Mouse (Mus musculus) lung, embryonic 14.5 days (tissue): ENCODE data around the gene Gpr108. TPM values are rescaled to one million over a fixed set of nuclear protein-coding genes. Genes with fewer than 3 reads are reported as not detected.

Source experiments
- ATAC-seq: fragments of 200-750 bp; cut with Nextera tagmentation; 2 replicates; pipeline ENCODE4 v1.8.0; 2017; ENCODE audit warnings: mild to moderate bottlenecking, moderate TSS enrichment, moderate library complexity; ENCODE audit not compliant: insufficient read depth
- DNase-seq: peaks from one replicate; pipeline ENCODE4 v3.0.0-alpha.2; 2015
- H3K27ac ChIP-seq: fragments of 300-500 bp; sonication (generic); 2 replicates; pipeline ENCODE4 v1.5.1; 2014; ENCODE audit warnings: low read depth, mild to moderate bottlenecking, moderate library complexity
- H3K27me3 ChIP-seq: fragments of 300-500 bp; sonication (generic); 2 replicates; pipeline ENCODE4 v1.6.1; 2014; ENCODE audit warnings: low read length, control low read depth; ENCODE audit not compliant: insufficient read depth
- H3K36me3 ChIP-seq: fragments of 300-500 bp; sonication (generic); 2 replicates; pipeline ENCODE4 v1.6.1; 2014; ENCODE audit warnings: control low read depth; ENCODE audit not compliant: insufficient read depth
- H3K4me1 ChIP-seq: fragments of 300-500 bp; sonication (generic); 2 replicates; pipeline ENCODE4 v1.6.1; 2014; ENCODE audit warnings: antibody characterized with exemption, control low read depth; ENCODE audit not compliant: insufficient read depth
- H3K4me2 ChIP-seq: fragments of 300-500 bp; sonication (generic); 2 replicates; pipeline ENCODE4 v1.6.1; 2014; ENCODE audit warnings: mild to moderate bottlenecking
- H3K4me3 ChIP-seq: fragments of 300-500 bp; sonication (generic); 2 replicates; pipeline ENCODE4 v1.5.1; 2014; ENCODE audit warnings: low read depth, low read length
- H3K9ac ChIP-seq: fragments of 300-500 bp; sonication (generic); 2 replicates; pipeline ENCODE4 v1.6.1; 2014
- H3K9me3 ChIP-seq: fragments of 300-500 bp; sonication (generic); 2 replicates; pipeline ENCODE4 v1.6.1; 2016; ENCODE audit warnings: low read depth, low read length, control low read depth
- CTCF ChIP-seq: IDR thresholded peaks from 2 replicates; pipeline ENCODE4 v1.5.1; 2016; ENCODE audit warnings: antibody characterized with exemption, low read depth
- WGBS: fragments of 180-500 bp; shearing (Covaris S2); extraction: QIAGEN DNeasy Blood & Tissue Kit; methylation state at CpG from one replicate; pipeline ENCODE4 v1.1.7; 2014; 5-methylcytosine and 5-hydroxymethylcytosine counted together
- microRNA-seq: library from miRNA; unstranded; fragments of <30 nt; microRNA quantifications from one replicate; pipeline ENCODE4, GENCODE M21; 2016; ENCODE audit warnings: borderline number of aligned reads
- polyA plus RNA-seq: library from polyadenylated mRNA; unstranded; fragments of >200 nt; fragmentation: Nextera tagmentation; extraction: Ambion mirVana; gene quantifications from 2 replicates; pipeline ENCODE4 v1.2.1, GENCODE M21; 2014

Gpr108 gene
- polyA plus RNA-seq, 1 experiment from 2014 or later, result 30.8 TPM

DNA sequence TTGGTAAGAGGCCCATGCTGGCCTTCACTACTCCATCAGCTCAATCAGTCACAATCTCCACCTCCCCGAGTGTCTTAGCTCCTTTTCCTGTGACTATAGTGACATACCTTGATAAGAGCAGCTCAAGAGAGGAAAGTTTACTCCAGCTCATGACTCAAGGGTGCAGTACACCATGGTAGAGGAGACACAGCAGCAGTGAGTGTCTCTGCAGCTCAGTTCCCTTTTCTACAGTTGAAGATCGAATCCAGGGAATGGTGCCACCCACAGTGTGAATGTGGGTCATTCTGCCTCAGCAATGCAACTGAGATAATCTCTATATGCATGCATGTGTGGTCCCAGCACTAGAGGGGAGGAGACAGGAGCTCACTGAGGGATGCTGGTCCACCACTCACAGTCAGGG is 62.6 kb downstream of the Gpr108 start:
- Histone ChIP-seq H3K27ac (no peak overlapping the region), H3K4me3 (no peak overlapping the region), H3K4me2 (no peak overlapping the region), H3K36me3 (no peaks in the 10 kb centered on the region), H3K27me3 (no peaks in the 10 kb centered on the region), H3K9me3 (no peaks in the 10 kb centered on the region), H3K9ac (no peak overlapping the region), H3K4me1 (no peaks in the 10 kb centered on the region)
- no peak for ATAC-seq
- DNase-seq, result no peak
- 53% methylated on average over 2 of the region's 2 CpGs for WGBS
- TF ChIP-seq CTCF, result no peak

Small RNA genes lying within 50 kb of the gene (microRNA-seq; reads per million reads assigned to microRNA genes)
- not detected for gene Mir6978

Other genes with a start within 250 kb of the Gpr108 start
- gene Pspn, start 248.4 kb downstream of the Gpr108 start, polyA plus RNA-seq, result 0.46 and 1.0 TPM in 2 replicates
- 53.2 and 60.2 TPM in 2 replicates for gene Gtf2f1, start 237.2 kb downstream of the Gpr108 start, polyA plus RNA-seq
- 0.16 TPM in 1 of 2 replicates, not detected in the other for gene Gm17949, start 237.0 kb downstream of the Gpr108 start, polyA plus RNA-seq
- gene Khsrp, start 216.9 kb downstream of the Gpr108 start, polyA plus RNA-seq, result 60.8 and 69.4 TPM in 2 replicates
- 0.15 and 0.16 TPM in 2 replicates for gene Slc25a41, start 206.8 kb downstream of the Gpr108 start, polyA plus RNA-seq
- 38.6 and 41.3 TPM in 2 replicates for gene Crb3, start 189.3 kb downstream of the Gpr108 start, polyA plus RNA-seq
- 8.4 and 10.3 TPM in 2 replicates for gene Slc25a23, start 188.6 kb downstream of the Gpr108 start, polyA plus RNA-seq
- 3.4 and 4.6 TPM in 2 replicates for gene Dennd1c, start 169.9 kb downstream of the Gpr108 start, polyA plus RNA-seq
- 20.3 and 22.9 TPM in 2 replicates for gene Tubb4a, start 160.7 kb downstream of the Gpr108 start, polyA plus RNA-seq
- 8.1 and 8.5 TPM in 2 replicates for gene Tnfsf9, start 143.1 kb downstream of the Gpr108 start, polyA plus RNA-seq
- not detected in 2 replicates for gene Cd70, start 98.7 kb downstream of the Gpr108 start, polyA plus RNA-seq
- 0.16 and 0.46 TPM in 2 replicates for gene Tnfsf14, start 54.3 kb downstream of the Gpr108 start, polyA plus RNA-seq
- 0.64 and 0.67 TPM in 2 replicates for gene C3, start 20.3 kb downstream of the Gpr108 start, polyA plus RNA-seq
- gene Trip10, start 1.0 kb upstream of the Gpr108 start, polyA plus RNA-seq, result 39.9 and 40.3 TPM in 2 replicates
- gene Vav1, start 30.7 kb upstream of the Gpr108 start, polyA plus RNA-seq, result 2.7 TPM in 2 replicates
- gene Adgre1, start 110.2 kb upstream of the Gpr108 start, polyA plus RNA-seq, result 5.6 and 6.2 TPM in 2 replicates